Comparison of ENCODE assay signal across 8 mouse cellular contexts in genomic region chr10:70594007-70594406, GRCm38 (mm10).
A peak's percentile ranks its signal among the peaks of the same experiment; 100 is the strongest.
DNase-seq lines count a peak whose midpoint lies in the region; ATAC-seq lines count a peak whose summit lies in the region.
"Had no signal": no experiment of that assay in that cellular context is flagged by ENCODE, and none has a peak within 500 bp of the region (broad histone marks: within the 10 kb centered on the region; RNA-seq: fewer than 3 reads in every experiment).

No protein-coding gene starts in this region.

- peak; percentile 53 for DNase-seq in kidney, adult 18-20 months
- DNase-seq in R1 (ENCODE audit: low read depth, low spot score) = peak; percentile 72
- DNase-seq in cerebellum, postnatal 25 days = peak; percentile 34 to 61
- DNase-seq in left cerebral cortex, adult 18-20 months (ENCODE audit: low spot score in 2 of 2) = peak; percentile 27 to 30
- no peak for DNase-seq in urinary bladder, adult 18-20 months (ENCODE audit: low spot score in 2 of 2)
- DNase-seq in spleen, postnatal 14 days (ENCODE audit: low spot score in 2 of 2) = no peak

- no peak overlapping the region for H3K27ac ChIP-seq in kidney, embryonic 15.5 days
- H3K27ac ChIP-seq: midbrain, embryonic 12.5 days had no signal

- H3K36me3 ChIP-seq in kidney, embryonic 15.5 days = no peaks in the 10 kb centered on the region
- H3K36me3 ChIP-seq: midbrain, embryonic 12.5 days had no signal

- no peak overlapping the region for H3K9ac ChIP-seq in kidney, embryonic 15.5 days
- H3K9ac ChIP-seq: midbrain, embryonic 12.5 days had no signal

- WGBS in kidney, embryonic 15.5 days = 45% methylated on average over 1 of the region's 1 CpGs

- no peak for ATAC-seq in kidney, embryonic 15.5 days (replicated peaks; ENCODE audit: low FRiP score)

- H3K4me2 ChIP-seq in kidney, embryonic 15.5 days = no peak overlapping the region
- H3K4me2 ChIP-seq: midbrain, embryonic 12.5 days had no signal

- H3K9me3 ChIP-seq in kidney, embryonic 15.5 days (replicated peaks) = no peaks in the 10 kb centered on the region
- H3K9me3 ChIP-seq: midbrain, embryonic 12.5 days had no signal

- H3K4me1 ChIP-seq in kidney, embryonic 15.5 days = peaks cover 10% of the 10 kb centered on the region

- H3K27me3 ChIP-seq in kidney, embryonic 15.5 days = peaks cover 11% of the 10 kb centered on the region
- H3K27me3 ChIP-seq: midbrain, embryonic 12.5 days had no signal

- no peak overlapping the region for H3K4me3 ChIP-seq in kidney, embryonic 15.5 days (replicated peaks)
- H3K4me3 ChIP-seq: midbrain, embryonic 12.5 days had no signal

Comparison
In these comparisons a context has a peak if more than half of its experiments do, and no peak if none do; other contexts are left out.
1. DNase-seq: peak in kidney, adult 18-20 months (single experiment), R1 (single experiment), cerebellum, postnatal 25 days (2 of 2) and left cerebral cortex, adult 18-20 months (2 of 2); none in urinary bladder, adult 18-20 months (0 of 2) and spleen, postnatal 14 days (0 of 2).